Mouse (Mus musculus) bone marrow, adult 2 months (tissue): ENCODE results near the gene Cdadc1. TPM values are rescaled to one million over a fixed set of nuclear protein-coding genes. Genes with fewer than 3 reads are reported as not detected.

Experiments used
- H3K27ac ChIP-seq: fragments of 200-500 bp; 2 replicates; pipeline ENCODE4 v1.5.1; 2012; ENCODE audit warnings: low read depth, mild to moderate bottlenecking, control low read depth, inconsistent platforms, low read length; ENCODE audit not compliant: control insufficient read depth, poor library complexity, insufficient read depth
- H3K4me1 ChIP-seq: fragments of 200-500 bp; 2 replicates; pipeline ENCODE4 v1.6.1; 2011; ENCODE audit warnings: low read length; ENCODE audit not compliant: control insufficient read depth, insufficient read depth
- H3K4me3 ChIP-seq: fragments of 200-500 bp; replicated peaks from 2 replicates; pipeline ENCODE3; 2011; ENCODE audit warnings: mild to moderate bottlenecking, low read depth, low read length, control low read depth; ENCODE audit not compliant: control insufficient read depth
- CTCF ChIP-seq: fragments of 200-500 bp; IDR thresholded peaks from 2 replicates; pipeline ENCODE4 v1.5.1; 2011; ENCODE audit warnings: low read length, control low read depth; ENCODE audit not compliant: control insufficient read depth, insufficient read depth
- POLR2A ChIP-seq: fragments of 200-500 bp; IDR thresholded peaks from 2 replicates; pipeline ENCODE4 v1.6.1; 2011; ENCODE audit warnings: low read depth, mild to moderate bottlenecking, control low read depth, low read length, borderline replicate concordance; ENCODE audit not compliant: control insufficient read depth
- WGBS: fragments of 180-500 bp; shearing (Covaris S2); methylation state at CpG from one replicate; pipeline ENCODE4 v1.1.7; 2018; 5-methylcytosine and 5-hydroxymethylcytosine counted together
- polyA plus RNA-seq: library from polyadenylated mRNA; stranded (reverse); fragments of >200 nt; gene quantifications from 2 replicates; pipeline ENCODE4 v1.2.4, GENCODE M21; 2011; ENCODE audit warnings: low replicate concordance; ENCODE audit not compliant: missing spikeins, insufficient read depth, insufficient read length

The Cdadc1 gene
- polyA plus RNA-seq, 1 experiment: 24.1 TPM

DNA sequence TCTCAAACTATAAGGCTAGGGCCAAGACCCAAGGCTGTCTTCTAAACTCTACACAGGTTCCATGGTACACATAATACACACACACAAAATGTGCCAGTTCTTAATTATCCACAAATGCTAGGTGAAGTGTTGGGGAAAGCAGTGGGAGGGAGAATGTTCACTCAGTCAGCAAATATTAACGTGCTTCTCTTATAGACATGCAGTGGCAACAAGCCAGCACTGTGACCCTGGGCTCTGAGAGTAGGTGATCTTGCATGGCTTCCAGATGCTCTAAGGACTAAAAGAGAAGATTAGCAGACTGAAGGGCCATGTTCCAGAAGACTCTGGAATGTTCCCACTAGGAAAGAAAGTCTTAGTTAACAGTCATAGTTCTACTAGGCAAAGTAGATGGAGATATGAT lies 67.0 kb downstream of the Cdadc1 start:
- TF ChIP-seq POLR2A (no peak), CTCF (no peak)
- WGBS: 88% methylated on average over 1 of the region's 1 CpGs
- Histone ChIP-seq H3K4me3 (no peak overlapping the region), H3K4me1 (no peaks in the 10 kb centered on the region), H3K27ac (no peak overlapping the region)

DNA sequence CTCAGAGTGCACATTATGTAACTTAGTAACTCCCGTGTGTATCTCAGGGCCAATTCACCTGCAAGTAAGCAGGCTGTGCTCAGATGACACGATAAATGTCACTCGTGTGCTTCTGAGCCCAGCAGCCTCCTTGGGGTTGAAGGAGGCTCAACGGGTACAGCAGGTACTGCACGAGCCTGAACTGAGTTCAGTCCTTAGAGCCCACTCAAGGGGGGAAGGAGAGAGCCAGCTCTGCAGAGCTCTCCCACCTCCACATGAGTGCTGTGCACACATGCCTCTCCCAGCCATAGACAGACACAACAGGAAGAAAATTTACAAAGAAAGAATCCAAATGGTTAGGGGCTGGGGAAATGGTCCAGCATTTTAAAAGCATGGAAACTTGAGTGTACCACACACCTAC lies 71.9 kb downstream of the Cdadc1 start:
- Histone ChIP-seq H3K4me3 (no peak overlapping the region), H3K4me1 (no peaks in the 10 kb centered on the region), H3K27ac (no peak overlapping the region)
- WGBS: 67% methylated on average over 5 of the region's 5 CpGs
- TF ChIP-seq POLR2A: no peak
- TF ChIP-seq CTCF: no peak

DNA sequence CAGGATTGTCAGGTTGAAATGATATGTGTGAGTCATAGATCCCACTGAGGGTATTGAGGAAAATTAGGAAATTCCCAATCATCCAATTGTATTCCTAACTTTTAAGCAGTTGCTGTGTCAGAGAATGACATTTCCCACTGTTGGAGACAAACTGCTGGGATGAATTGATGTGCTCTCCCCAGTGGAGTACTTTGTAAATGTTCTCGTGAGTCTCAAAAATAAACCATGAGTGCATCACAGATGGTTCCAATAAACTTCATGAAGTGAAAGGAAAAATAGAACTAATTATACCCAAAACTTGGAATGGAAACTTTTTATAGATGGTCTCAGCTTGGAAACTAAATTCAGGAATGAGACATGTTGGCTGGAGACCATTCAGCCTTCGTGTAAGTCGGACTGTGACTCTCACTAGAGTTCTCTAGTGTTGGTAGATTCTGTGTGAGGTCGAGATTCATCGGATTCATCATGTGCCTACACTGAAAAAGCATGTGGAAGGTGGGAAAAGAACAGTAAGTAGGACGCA lies 83.8 kb downstream of the Cdadc1 start:
- Histone ChIP-seq H3K4me1 (no peaks in the 10 kb centered on the region), H3K27ac (no peak overlapping the region), H3K4me3 (no peak overlapping the region)
- WGBS: 85% methylated on average over 6 of the region's 6 CpGs
- no peak for TF ChIP-seq CTCF
- no peak for TF ChIP-seq POLR2A

Other genes with a start within 250 kb of the Cdadc1 start
- gene Phf11d, start 232.5 kb downstream of the Cdadc1 start, polyA plus RNA-seq: 3.8 and 8.3 TPM in 2 replicates
- 1.8 and 4.1 TPM in 2 replicates for gene Phf11c, start 202.6 kb downstream of the Cdadc1 start, polyA plus RNA-seq
- gene Setdb2, start 157.1 kb downstream of the Cdadc1 start, polyA plus RNA-seq: 7.2 and 8.6 TPM in 2 replicates
- 11.7 and 11.8 TPM in 2 replicates for gene Cab39l, start 157.0 kb downstream of the Cdadc1 start, polyA plus RNA-seq
- gene Shisa2, start 27.3 kb upstream of the Cdadc1 start, polyA plus RNA-seq: not detected in 2 replicates